Mouse (Mus musculus): ENCODE measurements around the gene Orc2. TPM values are rescaled to one million over a fixed set of nuclear protein-coding genes. Genes with fewer than 3 reads are reported as not detected.
A peak's percentile ranks its signal among the peaks of the same experiment; 100 is the strongest.

The Orc2 gene
- polyA plus RNA-seq (2015; fragmentation: Nextera tagmentation; extraction: Ambion mirVana): 20.1 and 22.0 TPM in 2 replicates

DNA sequence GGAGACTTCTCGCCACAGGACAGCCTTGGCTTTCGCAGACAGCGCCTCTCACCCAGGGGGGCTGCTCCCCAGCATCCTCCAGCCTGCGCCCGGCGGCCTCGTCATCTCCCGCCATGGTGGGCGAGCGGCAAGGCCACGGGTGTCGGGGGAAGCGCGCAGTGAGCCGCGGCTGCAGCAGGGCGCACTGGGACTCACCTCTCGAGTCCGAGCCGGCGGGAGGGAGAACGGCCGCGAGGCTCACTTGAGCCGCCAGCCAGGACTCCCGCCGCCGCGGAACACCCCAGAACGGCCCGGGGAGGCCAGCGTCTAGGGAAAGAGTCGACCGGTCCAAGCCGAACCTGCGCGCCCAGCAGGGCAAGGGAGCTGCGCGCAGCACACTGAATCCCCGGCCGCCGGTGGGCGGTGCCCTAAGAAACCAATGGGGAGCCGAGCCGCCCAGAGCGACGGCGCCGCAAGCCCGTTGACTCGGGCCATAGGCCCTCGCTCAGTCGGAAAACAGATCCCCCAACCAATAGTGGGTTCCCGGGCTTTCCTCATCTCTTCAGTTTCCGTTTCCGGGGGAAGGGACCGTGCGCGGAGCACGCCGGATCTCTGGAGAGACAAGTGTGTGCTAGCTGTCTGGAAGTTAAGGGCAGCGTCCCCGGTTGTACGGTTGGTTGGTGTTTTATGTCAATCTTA lies at the start of gene Orc2:
TSS of gene Orc2 (minus strand) at position 533 of the 678 bp plus-strand sequence.
- ATAC-seq: peak; percentile 100
- Histone ChIP-seq H3K9ac (peak within 1 kb of the TSS; percentile 92), H3K27ac (peak within 1 kb of the TSS; percentile 83), H3K4me1 (replicated peaks) (peaks cover 7% of the 10 kb centered on the region; the same call in 1 of the 2 replicates), H3K36me3 (peaks cover under 1% of the 10 kb centered on the region), H3K9me3 (peaks cover 4% of the 10 kb centered on the region; the same call in 1 of the 2 replicates), H3K4me3 (replicated peaks) (peak within 1 kb of the TSS; percentile 98), H3K4me2 (replicated peaks) (peak within 1 kb of the TSS; percentile 83), H3K27me3 (replicated peaks) (no peaks in the 10 kb centered on the region)
- WGBS: under 1% methylated on average over 57 of the region's 64 CpGs

DNA sequence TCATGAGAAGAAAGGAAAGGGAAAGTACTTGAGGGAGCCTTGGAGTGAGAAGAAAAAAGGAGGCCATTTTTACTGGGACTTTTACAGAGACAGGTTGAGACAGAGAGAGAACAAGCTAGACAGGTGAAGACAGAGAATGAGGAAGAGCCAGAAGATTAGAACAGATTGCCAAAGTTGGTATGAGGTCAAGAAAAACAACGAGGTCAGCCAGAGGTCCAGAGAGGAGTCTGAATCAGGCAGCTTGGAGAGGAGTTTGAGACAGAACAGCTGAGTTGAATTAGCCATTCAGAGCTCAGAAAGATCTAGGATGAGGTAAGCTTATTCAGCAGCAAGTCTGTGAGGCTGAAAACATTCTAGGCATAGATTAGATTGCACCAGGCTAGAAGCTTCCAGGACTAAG lies 36.5 kb upstream of the Orc2 start:
- 89% methylated on average over 1 of the region's 1 CpGs for WGBS
- Histone ChIP-seq H3K4me3 (replicated peaks) (no peak overlapping the region), H3K9me3 (no peaks in the 10 kb centered on the region), H3K9ac (no peak overlapping the region), H3K4me2 (replicated peaks) (no peak overlapping the region), H3K27ac (no peak overlapping the region), H3K27me3 (replicated peaks) (no peaks in the 10 kb centered on the region), H3K4me1 (replicated peaks) (no peaks in the 10 kb centered on the region), H3K36me3 (peaks cover 11% of the 10 kb centered on the region)
- ATAC-seq: no peak

DNA sequence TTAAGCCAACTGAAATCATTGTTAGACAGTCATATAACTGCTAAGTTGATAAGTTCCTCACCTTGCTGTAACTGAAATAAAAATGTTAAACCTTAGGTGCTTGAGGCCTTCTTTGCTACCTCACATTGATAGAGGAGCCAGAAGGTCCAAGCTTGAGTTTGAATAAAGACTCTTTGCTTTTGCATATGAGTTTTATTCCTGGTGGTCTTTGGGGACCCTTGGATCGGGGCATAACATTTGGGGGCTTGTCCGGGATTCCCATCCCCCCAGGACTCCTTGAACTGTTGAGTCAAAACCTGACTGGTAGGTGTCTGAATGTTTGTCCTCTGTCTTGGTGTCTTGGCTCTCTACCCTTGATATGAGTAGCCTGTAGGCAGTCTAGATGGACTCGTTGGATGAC lies 2.3 kb upstream of the Orc2 start:
- Histone ChIP-seq H3K9me3 (peaks cover 4% of the 10 kb centered on the region; the same call in 1 of the 2 replicates), H3K9ac (no peak overlapping the region), H3K4me2 (replicated peaks) (no peak overlapping the region), H3K27ac (no peak overlapping the region), H3K4me1 (replicated peaks) (peaks cover 7% of the 10 kb centered on the region; the same call in 1 of the 2 replicates), H3K36me3 (no peaks in the 10 kb centered on the region; the same call in 1 of the 2 replicates), H3K27me3 (replicated peaks) (no peaks in the 10 kb centered on the region), H3K4me3 (replicated peaks) (no peak overlapping the region)
- no peak for ATAC-seq
- WGBS: 95% methylated on average over 3 of the region's 3 CpGs

DNA sequence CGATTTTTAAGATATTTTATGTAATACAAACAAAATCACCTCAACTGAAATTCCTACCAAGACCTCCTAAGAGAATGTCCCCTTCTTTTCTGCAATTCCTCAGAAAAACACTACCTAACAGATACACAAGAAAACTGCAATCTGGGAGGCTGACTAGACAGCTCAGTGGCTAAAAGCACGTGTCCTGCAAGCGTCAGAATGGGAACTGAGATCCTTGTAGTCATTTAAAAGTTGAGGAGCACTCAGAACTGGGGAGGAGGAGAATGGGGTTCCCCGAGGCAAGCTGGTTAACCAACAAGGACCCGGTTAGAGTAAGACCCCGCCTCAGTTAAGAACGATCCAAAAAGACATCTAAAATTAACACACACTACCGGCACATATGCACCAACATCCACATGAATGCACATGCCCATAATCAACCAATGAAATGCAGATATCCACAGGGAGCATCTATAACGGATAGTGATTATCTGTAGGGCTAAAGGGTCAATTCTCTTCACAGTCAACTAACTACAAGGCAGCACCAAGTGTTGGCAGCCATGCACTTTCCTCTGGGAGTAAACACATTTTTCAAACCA lies 1.0 kb downstream of the Orc2 start:
- Histone ChIP-seq H3K36me3 (peaks cover 3% of the 10 kb centered on the region), H3K4me2 (replicated peaks) (peak overlapping the region; percentile 83), H3K27me3 (replicated peaks) (no peaks in the 10 kb centered on the region), H3K4me1 (replicated peaks) (peaks cover 7% of the 10 kb centered on the region; the same call in 1 of the 2 replicates), H3K4me3 (replicated peaks) (peak overlapping the region; percentile 98), H3K9me3 (peaks cover 4% of the 10 kb centered on the region; the same call in 1 of the 2 replicates), H3K9ac (peak overlapping the region; percentile 92), H3K27ac (no peak overlapping the region)
- WGBS: 29% methylated on average over 9 of the region's 9 CpGs
- no peak for ATAC-seq

DNA sequence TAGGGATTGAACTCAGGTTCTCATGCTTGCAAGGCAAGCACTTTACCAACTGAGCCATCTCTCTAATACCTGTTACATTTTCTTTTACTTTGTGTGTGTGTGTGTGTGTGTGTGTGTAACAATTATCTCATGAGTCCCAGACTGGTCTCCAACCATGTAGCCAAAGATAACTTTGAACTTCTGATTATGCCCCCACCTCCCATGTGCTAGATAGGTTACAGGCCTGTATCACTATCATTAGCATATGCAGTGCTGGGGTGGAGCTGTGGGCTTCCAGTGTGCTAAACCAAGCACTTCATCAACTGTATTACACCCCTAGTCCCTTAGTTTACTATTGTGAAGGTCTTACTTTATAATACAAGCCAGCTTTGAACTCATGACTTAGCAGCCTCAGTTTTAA lies 1.8 kb downstream of the Orc2 start:
- ATAC-seq: no peak
- Histone ChIP-seq H3K27ac (no peak overlapping the region), H3K4me3 (replicated peaks) (no peak overlapping the region), H3K9me3 (peaks cover 4% of the 10 kb centered on the region; the same call in 1 of the 2 replicates), H3K36me3 (peaks cover 3% of the 10 kb centered on the region; the same call in 1 of the 2 replicates), H3K4me1 (replicated peaks) (peaks cover 7% of the 10 kb centered on the region; the same call in 1 of the 2 replicates), H3K4me2 (replicated peaks) (peak overlapping the region; percentile 83; the same call in 1 of the 2 replicates), H3K27me3 (replicated peaks) (no peaks in the 10 kb centered on the region), H3K9ac (no peak overlapping the region)

DNA sequence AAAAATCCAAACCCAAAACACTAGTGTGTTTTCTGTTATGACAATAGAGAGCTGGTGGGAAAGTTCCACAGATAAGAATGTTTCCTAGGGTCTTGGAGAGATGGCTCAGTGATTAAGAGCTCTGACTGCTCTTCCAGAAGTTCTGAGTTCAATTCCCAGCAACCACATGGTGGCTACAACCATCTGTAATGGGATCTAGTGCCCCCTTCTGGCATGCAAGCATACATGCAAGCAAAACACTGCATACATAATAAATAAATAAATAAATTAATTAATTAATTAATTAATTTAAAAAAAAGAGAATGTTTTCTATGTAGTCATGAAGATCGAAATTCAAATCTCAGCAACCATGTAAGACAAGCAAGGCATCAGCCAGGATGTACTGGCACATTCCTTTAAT lies 6.2 kb downstream of the Orc2 start:
- Histone ChIP-seq H3K9ac (no peak overlapping the region), H3K9me3 (no peaks in the 10 kb centered on the region), H3K36me3 (peaks cover 14% of the 10 kb centered on the region), H3K4me2 (replicated peaks) (no peak overlapping the region), H3K27ac (no peak overlapping the region), H3K4me1 (replicated peaks) (peaks cover 4% of the 10 kb centered on the region; the same call in 1 of the 2 replicates), H3K4me3 (replicated peaks) (no peak overlapping the region), H3K27me3 (replicated peaks) (no peaks in the 10 kb centered on the region)
- no peak for ATAC-seq
- WGBS: 100% methylated on average over 1 of the region's 1 CpGs

DNA sequence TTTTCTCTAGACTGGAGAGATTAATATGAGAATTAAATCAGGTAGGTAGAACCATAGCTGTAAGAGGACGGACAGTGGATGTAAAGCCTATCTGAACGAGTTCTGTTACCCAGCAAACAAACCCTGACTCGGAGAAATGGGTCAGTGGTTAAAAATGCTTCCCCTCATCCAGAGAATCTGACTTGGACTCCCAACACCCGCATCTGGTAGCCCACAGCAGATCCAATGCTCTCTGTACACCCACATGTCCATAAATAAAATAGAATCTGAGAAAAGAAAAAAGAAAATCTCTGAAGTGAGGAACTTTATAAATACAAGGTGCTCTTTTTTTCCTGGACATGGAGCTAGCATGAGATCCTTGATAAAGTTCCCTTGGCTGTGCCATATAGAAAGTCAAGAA lies 7.2 kb downstream of the Orc2 start:
- Histone ChIP-seq H3K27ac (no peak overlapping the region), H3K9ac (no peak overlapping the region), H3K36me3 (peaks cover 17% of the 10 kb centered on the region), H3K4me2 (replicated peaks) (no peak overlapping the region), H3K27me3 (replicated peaks) (no peaks in the 10 kb centered on the region), H3K9me3 (no peaks in the 10 kb centered on the region), H3K4me3 (replicated peaks) (no peak overlapping the region), H3K4me1 (replicated peaks) (no peaks in the 10 kb centered on the region)
- no peak for ATAC-seq
- WGBS: 93% methylated on average over 4 of the region's 4 CpGs

DNA sequence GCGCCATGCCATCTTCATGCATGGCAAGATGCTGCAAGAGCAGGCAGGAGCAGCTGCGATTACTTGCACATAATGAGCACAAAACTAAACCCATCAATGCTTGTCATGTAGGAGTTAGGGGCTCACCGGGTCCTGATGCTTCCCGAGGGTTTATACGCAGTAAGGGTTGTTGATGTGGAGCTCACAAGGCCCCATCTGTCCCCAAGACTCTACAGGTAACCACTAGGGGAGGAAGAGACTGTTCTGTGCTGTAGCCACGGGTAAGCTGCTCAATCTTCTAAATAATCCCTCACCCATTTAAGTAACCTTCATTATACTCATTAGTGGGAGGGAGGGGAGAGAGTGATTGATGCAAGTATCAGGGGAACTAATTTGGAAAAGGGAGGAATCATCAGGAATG lies 9.3 kb downstream of the Orc2 start:
- Histone ChIP-seq H3K4me3 (replicated peaks) (no peak overlapping the region), H3K27ac (no peak overlapping the region), H3K36me3 (peaks cover 32% of the 10 kb centered on the region), H3K27me3 (replicated peaks) (no peaks in the 10 kb centered on the region), H3K9me3 (no peaks in the 10 kb centered on the region), H3K4me2 (replicated peaks) (no peak overlapping the region), H3K4me1 (replicated peaks) (no peaks in the 10 kb centered on the region), H3K9ac (no peak overlapping the region)
- no peak for ATAC-seq
- 94% methylated on average over 6 of the region's 6 CpGs for WGBS

DNA sequence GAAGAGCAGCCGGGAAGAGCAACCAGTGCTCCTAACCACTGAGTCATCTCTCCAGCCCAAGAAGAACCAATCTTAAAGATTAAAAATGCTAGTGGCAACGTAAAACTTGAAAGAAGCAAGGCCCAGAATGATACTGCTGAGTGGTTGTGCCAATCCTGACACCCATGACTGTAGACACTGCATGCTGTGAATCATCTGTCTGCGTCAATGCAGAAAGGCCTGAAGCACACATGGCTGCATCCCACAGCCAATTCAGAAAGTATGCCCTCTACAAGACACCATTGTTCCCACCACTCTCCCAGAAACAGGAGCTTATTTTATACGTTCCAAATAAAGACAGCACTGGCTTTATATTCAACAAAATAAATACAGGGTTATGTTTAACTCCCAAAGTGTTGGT lies 22.3 kb downstream of the Orc2 start:
- 96% methylated on average over 4 of the region's 4 CpGs for WGBS
- peaks cover 12% of the 10 kb centered on the region; the same call in 1 of the 2 replicates for H3K36me3 ChIP-seq
- ATAC-seq: no peak

DNA sequence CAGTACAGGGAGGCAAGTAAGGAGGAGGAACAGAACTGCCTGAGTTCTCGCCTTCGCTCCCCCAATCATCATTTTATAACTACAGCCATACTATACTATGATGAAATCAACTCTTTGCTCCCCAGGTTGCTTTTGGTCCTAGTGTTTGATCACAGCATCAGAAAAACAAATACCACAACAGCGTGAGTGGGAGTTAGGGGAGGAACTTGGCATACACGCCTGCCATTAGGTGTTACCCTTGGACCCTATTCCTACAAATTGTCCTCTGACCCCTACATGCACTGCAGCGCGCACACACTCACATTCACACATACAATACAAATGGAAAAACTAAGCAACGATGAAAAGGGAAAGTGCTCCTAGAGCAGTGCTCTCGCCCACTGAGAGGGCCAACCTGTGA lies 29.2 kb downstream of the Orc2 start:
- H3K36me3 ChIP-seq: peaks cover 33% of the 10 kb centered on the region
- no peaks in the 10 kb centered on the region for H3K9me3 ChIP-seq
- no peak overlapping the region for H3K4me3 ChIP-seq (replicated peaks)
- no peak overlapping the region for H3K4me2 ChIP-seq (replicated peaks)
- WGBS: 96% methylated on average over 8 of the region's 8 CpGs
- H3K9ac ChIP-seq: no peak overlapping the region
- no peaks in the 10 kb centered on the region for H3K27me3 ChIP-seq (replicated peaks)
- H3K4me1 ChIP-seq (replicated peaks): no peaks in the 10 kb centered on the region
- ATAC-seq: no peak
- H3K27ac ChIP-seq: no peak overlapping the region

More for the DNA sequence above, 22.3 kb downstream of the Orc2 start:
- Histone ChIP-seq H3K4me2 (replicated peaks) (no peak overlapping the region), H3K9ac (no peak overlapping the region), H3K4me3 (replicated peaks) (no peak overlapping the region), H3K27ac (no peak overlapping the region), H3K9me3 (no peaks in the 10 kb centered on the region), H3K27me3 (replicated peaks) (no peaks in the 10 kb centered on the region), H3K4me1 (replicated peaks) (no peaks in the 10 kb centered on the region)

DNA sequence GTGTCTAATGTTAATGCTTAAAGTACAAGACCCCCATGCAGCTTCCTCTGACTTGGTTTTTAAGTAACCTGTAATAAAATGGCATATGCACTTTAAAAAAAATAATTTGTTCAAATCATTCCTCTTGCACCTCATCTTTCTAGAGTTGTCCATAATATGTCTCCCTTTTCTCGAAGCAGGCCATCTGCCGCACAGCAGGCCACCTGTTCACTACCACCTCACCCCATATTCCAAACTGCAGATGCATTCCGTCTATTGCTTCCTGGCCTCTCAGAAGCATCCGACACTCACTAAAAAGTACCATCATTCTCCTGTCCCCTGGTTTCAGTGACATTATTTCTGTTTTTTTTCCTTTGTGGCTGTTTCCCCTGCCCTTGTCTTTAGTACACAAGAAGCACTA lies 39.3 kb downstream of the Orc2 start:
- no peak for ATAC-seq
- H3K4me2 ChIP-seq (replicated peaks): no peak overlapping the region
- H3K27ac ChIP-seq: no peak overlapping the region
- H3K9ac ChIP-seq: no peak overlapping the region
- no peak overlapping the region for H3K4me3 ChIP-seq (replicated peaks)
- no peaks in the 10 kb centered on the region for H3K4me1 ChIP-seq (replicated peaks)
- 92% methylated on average over 4 of the region's 4 CpGs for WGBS
- H3K27me3 ChIP-seq (replicated peaks): no peaks in the 10 kb centered on the region
- no peaks in the 10 kb centered on the region for H3K9me3 ChIP-seq
- peaks cover 26% of the 10 kb centered on the region for H3K36me3 ChIP-seq

DNA sequence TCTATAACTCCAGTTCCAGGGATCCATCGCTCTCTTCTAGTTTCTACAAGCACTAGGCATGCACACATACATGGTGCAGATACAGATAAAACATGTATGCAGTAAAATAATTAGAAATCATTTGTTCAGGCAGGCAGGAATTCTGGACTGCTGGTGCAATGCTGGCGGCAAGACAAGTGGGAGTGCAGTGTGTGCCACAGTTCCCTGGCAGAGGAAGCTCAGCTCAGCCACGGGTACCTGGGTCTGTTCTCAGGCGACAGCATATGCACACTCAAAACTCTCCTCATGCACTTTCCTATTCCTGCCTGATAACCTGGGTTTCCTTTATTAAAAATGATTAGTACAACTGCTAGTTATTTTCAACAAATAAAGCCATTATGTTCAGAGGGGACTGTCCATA lies 39.9 kb downstream of the Orc2 start:
- H3K4me1 ChIP-seq (replicated peaks): no peaks in the 10 kb centered on the region
- H3K9ac ChIP-seq: no peak overlapping the region
- H3K27me3 ChIP-seq (replicated peaks): no peaks in the 10 kb centered on the region
- H3K27ac ChIP-seq: no peak overlapping the region
- peaks cover 29% of the 10 kb centered on the region for H3K36me3 ChIP-seq
- H3K9me3 ChIP-seq: no peaks in the 10 kb centered on the region
- H3K4me3 ChIP-seq (replicated peaks): no peak overlapping the region
- 93% methylated on average over 4 of the region's 4 CpGs for WGBS
- H3K4me2 ChIP-seq (replicated peaks): no peak overlapping the region
- no peak for ATAC-seq

DNA sequence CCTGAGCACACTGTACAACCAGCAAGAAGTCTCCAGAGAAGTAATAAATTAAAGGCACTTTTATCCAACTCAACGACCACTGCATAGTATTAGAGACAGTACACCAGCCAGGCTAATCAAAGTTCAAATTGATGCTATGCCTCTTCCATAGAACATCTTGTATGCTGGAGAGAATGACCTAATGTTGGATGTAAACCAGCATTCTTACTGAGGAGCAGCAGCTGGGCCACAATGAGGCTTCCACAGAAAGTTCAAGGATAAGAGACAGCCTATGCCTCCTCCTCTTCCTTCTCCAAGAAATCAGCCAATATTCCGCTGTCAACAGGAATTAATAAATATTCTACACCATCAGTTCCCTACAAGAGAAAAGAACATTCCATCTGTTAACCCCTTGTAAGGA lies 41.0 kb downstream of the Orc2 start:
- no peaks in the 10 kb centered on the region for H3K9me3 ChIP-seq
- ATAC-seq: peak; percentile 28; the same call in 1 of the 2 replicates
- H3K36me3 ChIP-seq: peaks cover 25% of the 10 kb centered on the region
- H3K4me1 ChIP-seq (replicated peaks): no peaks in the 10 kb centered on the region
- no peak overlapping the region for H3K4me2 ChIP-seq (replicated peaks)
- no peak overlapping the region for H3K27ac ChIP-seq
- H3K4me3 ChIP-seq (replicated peaks): no peak overlapping the region
- H3K9ac ChIP-seq: no peak overlapping the region
- H3K27me3 ChIP-seq (replicated peaks): no peaks in the 10 kb centered on the region
- WGBS: 71% methylated on average over 2 of the region's 2 CpGs

All from intestine, embryonic 15.5 days (tissue).